Mouse (Mus musculus) retina, embryonic 14.5 days (tissue): ENCODE results near the gene Ankrd60.
A peak's percentile ranks its signal among the peaks of the same experiment; 100 is the strongest.

Source experiments
- DNase-seq: peaks from one replicate; pipeline ENCODE4 v3.0.0-alpha.2; 2015; ENCODE audit warnings: low spot score

Gene Ankrd60

DNA sequence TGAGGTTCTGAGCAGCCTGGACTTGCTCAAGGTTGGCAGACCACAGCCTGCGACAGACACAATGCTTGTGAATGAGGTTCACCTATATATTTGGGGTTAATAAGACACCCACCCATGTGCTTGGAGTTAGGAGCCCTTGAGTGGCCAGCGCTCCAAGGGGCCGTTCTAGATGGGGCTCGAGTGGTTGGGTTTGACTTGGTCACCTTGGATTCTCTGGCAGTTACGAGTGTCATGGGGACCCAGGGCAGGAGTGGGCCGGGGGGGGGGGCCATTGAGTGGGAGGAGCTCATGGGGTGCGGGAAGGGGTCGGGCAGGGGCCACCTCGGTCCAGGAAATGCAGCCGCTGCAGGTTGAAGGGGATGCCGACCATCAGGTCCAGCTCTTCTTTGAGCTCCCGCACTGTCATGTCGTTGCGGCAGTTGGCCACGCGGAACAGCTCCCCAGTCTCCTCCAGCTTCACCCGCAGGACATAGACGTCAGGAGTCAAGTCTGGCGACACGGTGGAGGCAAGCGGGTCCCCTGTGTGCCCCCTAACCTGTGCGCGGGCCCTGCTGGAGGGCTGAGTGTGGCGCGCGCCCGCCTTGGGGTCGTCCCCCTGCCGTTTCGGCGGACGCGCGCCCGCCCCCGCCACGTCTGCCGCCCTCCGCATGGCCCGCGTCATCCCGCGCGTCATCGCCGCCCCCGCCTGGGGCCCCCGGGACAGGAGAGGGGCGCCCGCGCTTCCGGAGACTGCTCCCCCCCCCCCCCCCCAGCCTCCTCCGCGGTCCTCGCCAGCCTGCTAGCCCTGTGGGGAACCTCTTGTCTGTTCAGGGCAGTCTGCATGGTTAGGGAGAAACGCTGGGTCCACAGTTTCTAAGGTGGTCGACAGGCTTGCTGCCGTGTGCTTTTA, at the start of gene Ankrd60:
Ankrd60 (minus strand) TSS at position 697 of the 889 bp plus-strand sequence.
- peak; percentile 30 for DNase-seq

DNA sequence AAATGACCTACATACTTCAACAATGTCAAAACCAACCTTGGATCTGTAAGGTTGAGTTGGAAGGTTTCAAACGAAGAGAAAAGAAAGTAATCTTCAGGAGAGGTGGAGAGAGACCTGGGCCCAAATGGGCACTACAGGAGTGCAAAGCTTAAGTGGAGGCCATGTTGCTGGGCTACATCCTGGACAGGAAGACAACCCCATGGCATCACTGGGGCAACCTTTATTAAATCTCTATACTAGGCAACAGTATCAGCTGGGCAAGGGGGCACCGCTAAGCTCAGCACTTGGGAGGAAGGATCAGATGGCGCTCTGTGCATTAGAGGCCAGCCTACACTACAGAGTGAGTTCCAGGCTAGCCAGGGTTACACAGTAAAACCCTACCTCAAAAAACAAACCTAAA, 47.6 kb upstream of the Ankrd60 start:
- no peak for DNase-seq

DNA sequence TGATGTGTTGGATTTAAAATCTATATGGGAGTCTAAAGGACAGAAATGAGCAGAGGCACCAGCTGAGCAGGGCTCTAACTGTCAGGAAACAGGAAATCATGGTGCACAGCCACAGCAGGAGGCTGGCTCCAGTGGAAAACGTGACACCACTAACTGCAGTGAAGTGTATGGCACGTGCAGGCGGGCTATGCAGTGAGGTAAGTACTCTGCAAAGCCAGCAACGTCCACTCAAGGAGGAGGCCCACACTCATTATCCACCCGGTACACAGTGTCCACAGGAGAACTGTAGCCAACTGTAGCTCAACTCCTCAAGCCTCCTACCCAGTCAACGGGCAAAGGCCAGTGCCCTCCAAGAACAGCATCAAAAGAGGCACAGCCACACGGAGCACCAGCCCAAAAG, 46.5 kb upstream of the Ankrd60 start:
- DNase-seq = no peak

DNA sequence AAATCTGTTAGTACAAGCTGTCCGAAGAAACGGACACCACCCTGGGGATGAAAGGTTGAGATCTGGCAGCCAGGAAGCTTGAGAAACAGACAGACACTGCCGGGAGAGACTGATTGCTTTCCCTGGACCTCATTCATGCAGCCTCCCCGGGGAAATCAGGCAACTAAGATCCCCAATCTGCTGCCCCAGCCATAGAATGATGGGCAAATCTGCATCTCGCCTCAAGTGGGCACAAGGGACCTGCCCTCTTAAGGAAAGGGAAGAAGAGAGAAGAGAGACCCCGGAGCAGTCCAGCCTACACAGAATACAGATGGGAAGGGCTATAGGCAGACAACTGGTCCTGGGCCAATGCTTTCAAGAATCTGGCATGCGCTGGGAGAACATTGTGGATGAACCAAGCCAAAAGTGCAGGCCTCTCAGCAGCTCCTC, 44.0 kb upstream of the Ankrd60 start:
- no peak for DNase-seq

DNA sequence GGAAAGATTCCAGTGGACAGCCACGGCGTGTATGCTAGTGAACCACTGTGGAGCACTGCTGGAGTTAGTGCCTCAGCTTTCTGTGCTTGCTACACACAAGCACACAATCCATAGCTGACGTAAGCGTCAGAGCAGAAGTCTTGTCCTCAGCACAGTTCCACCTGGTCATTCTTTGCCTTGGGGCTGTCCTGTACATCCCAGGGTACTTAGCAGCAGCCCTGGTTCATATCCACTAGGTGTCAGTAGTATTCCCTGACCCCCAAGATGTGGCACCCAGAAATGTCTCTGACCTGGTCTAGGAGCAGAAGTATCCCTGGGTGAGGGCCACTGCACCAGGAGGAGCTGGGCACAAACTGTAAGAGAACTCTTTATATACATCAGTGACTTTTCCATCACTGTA, 42.5 kb upstream of the Ankrd60 start:
- DNase-seq = no peak

DNA sequence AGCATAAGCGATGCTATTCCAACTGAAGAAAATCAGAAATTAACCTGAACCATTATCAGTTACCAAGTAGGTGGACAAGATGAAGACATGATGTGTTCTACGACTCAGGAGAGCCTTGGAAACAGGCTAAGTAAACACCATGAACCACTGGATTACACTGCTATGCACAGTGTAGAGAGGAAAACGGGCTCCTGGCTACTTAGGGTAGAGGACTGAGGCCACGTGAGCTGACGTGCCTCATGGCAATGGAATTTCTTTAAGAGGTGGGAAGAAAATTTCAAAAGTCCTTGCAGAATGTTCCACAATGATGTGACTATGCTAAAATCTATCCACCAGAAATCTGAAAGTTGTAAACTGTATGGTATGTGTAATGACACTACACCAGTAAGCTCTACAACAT, 41.0 kb upstream of the Ankrd60 start:
- DNase-seq = no peak

DNA sequence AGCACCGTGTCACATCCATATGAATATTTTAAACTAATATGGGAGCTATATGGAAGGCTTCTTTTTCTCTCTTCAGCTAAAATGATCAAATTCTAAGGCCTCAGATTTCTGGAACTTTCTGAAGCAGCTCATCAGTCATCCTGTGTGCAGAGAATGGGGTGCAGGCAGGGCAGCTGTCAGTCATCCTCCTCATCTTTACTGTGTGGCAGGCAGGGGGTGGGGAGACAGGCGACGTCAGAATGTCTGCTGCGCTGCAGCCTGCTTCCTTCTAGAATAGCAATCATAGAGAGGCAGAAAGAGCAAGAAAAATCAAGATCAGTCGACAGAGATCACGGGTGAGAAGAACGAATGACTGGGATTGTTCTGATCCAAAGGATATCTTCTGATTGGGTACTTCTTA, 38.0 kb upstream of the Ankrd60 start:
- DNase-seq = no peak

DNA sequence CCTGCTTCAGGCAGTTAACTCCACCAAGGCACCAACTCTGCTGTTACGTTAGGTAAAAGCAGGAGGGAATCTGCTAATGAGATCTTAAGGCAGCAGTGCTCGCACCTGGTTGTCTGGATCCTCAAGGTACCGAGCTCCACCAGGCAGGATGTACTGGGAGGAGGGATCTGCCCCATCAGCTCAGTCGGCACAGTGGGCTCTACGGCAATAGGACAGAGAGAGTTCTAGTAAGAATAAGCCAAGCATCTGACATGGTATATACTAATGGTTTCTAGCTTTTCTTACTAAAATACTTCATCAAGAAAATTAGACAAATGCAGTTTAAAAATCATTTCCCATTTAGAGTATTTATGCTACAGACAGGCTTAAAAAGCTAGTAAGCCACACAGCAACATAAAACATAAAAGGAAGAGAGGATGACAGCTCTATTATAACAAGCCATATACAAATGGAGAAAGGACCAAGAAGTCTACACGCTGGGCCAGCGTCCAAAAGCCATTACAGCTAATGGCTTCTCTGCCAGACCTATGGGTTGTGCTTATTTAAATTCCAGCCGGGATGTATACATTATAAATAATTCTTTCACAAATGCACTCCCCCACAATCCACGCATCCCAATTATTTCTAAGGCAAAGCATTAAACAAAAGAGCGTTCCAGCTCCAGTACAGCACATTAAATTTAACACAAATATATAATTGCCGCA, 37.4 kb upstream of the Ankrd60 start:
- DNase-seq = no peak

DNA sequence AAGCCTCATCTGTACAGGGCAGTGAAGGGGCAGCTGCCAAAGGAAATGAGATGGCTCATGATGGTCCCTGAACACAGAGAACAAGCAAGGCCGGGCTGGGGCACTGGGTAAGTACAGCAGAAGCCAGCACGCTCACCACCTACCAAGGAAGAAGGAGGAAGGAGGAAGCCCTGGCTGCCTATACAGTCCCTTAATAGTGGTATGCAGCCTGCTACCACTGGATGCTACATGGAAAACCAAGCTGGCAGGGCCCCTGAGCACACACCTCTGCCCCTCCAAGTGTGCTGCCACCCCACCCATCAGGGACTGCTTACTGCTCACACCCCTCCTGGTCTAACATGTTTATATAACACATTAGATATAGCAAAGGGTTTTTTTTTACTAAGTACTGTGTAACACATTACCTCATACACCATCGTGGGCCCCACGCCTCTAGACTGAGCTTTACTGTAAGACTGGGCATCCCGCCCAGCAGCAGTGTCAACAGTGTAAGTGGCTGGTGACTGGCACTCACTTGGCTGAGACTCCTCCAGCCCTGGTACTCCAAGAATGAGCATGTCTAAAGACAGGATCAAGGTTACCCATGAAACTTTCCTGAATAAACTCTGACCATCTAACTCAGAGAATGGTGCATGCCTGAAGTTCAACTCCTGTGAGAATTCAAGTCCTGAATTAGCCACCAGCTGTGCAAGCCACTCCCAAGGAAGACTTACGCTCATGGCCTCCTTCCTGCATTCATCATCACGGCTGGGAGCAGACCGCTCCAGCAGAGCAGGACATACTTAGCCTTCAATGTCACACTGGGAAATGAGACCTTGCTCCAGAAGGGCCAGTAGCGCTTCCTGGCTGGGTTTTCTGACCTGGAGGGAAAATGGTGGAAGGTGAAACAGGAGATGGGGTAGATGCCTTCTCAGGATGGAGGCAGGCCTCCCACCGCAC, 30.1 kb upstream of the Ankrd60 start:
- no peak for DNase-seq

DNA sequence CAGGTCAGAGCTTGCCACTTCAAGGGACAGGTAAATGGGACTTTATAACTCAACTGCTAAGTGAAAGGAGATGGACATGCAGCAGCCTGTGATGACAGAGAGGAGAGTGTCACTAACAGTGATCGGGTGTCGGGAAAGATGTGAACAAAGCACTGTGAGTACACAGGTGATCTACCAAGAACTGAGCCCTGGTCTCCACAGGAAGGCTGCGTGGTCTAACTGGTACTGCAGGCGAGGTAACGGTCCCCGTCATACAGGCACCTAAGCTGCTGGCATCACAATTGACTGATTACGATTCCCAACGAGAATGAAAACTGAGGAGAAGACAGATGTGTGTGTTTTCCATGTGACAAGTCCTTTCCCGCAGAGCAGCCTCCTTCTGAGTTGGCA, 28.2 kb upstream of the Ankrd60 start:
- DNase-seq = no peak

DNA sequence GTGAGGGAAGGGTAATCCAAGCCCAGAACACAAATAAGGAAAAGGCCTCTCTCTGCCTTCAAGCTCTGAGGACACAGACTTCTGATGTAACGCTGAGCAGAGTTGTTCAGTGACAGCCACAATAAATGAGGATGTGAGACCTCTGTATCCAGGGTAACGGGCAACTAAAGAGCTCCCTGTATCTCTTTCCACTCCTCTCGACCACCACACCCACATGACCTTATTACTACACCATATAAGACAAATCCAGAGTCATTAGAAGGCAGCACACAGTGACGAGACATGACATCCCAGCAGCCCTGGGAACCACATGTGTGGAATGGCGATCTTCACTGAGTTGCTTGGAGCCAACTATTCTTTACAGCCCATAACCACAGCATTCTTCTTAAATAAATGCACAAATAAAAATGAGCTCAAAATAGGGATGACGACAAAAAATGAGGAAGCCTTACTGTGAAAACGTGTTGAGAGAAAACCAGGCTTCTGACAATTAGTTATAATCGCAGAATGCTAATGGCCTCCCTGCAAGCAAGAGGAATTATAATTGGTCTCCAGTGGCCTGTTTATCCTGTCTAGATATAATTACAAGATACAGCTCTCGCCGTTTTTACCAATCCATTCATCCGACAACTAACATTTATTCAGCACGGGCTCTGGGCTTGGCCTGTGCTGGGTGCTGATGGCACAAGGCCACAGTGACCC, 27.7 kb upstream of the Ankrd60 start:
- peak; percentile 56 for DNase-seq

DNA sequence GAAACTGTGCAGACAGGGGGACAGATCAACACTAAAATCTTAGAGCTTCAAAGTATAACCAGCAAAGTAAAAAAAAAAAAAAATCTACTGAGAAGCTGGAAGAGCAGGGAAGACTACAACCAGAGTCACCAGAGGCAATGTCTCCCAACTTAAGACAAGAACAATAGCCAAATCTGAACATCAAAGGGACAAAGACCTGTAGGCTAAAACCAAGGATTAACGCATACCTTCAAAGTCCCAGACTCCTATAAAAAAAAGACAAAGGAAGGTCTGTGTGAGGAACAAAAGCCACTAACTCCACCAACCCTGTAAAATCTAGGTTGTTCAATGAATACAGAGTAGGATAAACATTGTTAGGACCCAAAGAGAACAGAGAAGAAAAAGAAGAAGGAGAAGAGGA, 23.7 kb upstream of the Ankrd60 start:
- no peak for DNase-seq

DNA sequence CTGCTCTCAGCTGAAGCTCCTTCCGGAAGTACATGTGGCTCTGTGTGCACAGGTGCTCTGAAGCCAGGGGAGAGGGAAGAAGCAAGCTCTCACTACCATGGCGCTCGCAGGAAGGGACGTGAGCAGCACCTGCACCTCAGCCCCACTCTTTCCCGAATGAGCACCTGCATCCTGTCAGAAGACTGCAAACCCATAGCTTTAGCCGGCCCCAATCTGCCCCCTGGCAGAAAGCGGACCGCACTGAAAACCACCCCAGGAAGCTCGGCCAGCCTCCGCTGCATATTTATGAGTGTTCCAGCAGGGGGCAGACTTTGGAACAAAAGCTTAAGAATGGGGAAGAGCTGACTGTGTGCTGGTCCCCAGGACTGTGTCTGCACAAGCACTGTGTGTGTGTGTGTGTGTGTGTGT, 17.2 kb upstream of the Ankrd60 start:
- DNase-seq = peak; percentile 43

DNA sequence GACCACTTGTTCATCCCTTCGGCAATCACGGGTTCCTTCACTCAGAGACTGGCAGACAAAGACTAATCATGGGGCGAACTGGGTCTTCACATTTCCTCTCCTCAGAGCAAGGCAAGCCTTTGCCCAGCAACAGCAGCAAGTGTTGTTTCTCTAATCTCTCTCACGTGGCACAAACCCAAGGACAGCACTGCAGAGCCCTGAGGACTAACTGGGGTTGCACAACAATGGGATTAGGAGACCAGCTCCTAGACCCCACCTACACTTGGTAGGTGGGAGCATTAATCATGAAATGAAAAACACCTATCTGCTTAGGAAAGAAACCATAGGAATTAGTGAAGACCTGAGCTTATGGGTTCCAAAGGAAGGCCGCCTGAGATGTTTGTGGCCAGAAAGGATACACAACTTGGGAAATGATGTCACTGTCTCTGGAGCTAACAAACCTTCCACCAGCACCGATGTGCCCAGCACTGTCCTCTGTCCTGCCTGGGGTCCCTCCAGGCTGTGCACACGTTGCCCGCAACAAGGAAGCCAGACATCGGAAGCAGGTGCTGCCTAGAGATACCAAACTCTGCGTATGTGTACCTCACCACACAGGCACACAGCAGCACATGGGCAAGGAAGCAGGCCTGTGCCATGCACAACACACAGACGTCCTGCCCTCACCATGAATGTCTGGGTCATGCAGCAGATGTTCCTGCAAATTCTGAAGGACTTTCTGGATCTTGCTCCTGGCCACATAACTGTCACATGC, 16.3 kb upstream of the Ankrd60 start:
- DNase-seq = no peak

DNA sequence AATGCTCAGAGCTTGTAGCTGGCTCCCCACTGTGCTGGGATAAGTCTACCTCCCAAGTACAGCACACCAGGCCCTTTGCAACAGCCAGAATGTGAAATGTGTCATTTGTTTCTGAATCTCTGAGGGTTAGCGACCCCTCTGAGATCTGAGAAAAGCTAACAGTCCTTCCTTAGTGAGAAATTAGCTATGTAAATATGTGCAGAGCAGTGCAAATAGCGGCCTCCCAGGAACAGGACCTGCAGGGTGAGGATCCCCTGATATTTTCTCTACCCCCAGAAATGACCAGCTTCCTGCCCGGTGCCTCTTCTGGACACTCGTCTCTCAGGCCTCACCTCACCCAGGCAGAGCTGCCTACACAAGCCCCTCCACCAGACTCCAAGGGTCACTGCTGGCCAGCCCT, 15.7 kb upstream of the Ankrd60 start:
- no peak for DNase-seq

DNA sequence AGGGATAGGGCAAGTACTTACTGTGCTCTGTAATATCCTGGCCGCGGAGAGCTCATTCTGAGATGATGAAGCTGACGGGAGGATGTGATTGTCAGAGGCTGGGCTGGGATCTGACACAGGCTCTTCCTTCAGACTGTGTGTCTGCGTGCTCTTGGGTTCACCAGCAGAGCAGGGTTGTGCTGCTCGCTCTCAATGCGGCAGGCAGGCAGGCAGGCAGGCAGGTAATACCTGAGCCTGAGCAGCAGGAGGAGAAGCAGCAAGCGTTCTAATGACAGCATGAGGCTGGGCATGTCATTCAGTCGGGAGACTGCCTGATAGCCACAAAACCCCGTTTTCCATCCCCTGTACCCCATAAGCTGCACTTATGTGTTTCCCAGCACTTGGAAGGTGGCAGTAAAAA, 14.6 kb upstream of the Ankrd60 start:
- no peak for DNase-seq

DNA sequence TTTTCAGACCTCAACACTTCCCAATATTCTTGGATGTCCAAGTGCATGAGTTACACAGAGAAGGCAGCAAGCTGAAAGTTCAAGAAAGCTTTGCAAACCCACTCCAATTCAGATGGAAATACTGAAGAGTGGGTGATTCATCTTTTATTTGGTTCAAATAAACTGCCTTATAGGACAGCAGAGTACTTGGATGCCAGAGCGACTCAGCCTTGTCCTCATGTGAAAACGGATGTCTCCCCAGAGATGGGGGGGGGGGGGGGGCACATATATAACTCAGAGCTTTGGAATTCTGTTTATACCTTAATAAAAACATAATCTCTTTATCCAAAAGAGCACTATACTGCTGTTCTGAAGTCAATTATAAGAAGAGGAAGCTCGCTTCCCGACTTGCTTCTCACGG, 9.2 kb upstream of the Ankrd60 start:
- no peak for DNase-seq

DNA sequence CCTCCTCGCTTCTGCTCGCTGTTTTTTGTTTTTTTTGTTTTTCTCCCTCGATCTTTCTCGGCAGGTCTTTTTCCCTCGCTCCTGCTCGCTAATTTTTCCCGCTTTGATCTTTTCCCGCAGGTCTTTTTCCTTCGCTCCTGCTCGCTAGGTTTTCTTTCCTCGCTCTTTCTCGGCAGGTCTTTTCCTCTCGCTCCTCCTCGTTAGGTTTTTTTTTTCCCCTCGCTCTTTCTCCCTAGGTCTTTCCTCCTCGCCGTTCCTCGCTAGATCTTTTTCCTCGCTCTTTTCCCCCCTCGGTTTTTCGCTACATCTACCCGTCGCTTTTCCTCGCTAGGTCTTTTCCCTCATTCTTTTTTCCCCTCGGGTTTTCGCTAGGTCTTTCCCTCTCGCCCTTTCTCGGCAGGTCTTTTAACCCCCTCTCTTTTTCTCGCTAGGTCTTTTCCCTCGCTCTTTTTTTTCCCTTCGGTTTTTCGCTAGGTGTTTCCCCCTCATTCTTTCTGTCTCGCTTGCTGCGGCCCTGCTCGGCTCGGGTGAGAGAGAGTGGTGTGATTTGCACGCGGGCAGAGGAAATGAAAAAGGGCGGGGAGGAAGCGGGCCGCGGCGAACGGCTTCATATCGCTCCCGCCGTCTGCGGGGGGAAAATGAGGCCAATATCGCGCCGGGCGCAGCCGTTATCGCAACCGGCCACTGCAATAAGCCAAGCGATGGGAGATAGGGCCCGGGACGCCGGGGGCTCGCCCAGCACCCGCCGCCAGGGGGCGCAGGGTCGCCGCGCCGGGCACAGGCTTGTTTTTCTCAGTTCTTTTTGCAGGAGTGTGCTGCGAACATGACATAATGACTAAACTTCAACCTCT, 8.2 kb upstream of the Ankrd60 start:
- DNase-seq = peak; percentile 85

DNA sequence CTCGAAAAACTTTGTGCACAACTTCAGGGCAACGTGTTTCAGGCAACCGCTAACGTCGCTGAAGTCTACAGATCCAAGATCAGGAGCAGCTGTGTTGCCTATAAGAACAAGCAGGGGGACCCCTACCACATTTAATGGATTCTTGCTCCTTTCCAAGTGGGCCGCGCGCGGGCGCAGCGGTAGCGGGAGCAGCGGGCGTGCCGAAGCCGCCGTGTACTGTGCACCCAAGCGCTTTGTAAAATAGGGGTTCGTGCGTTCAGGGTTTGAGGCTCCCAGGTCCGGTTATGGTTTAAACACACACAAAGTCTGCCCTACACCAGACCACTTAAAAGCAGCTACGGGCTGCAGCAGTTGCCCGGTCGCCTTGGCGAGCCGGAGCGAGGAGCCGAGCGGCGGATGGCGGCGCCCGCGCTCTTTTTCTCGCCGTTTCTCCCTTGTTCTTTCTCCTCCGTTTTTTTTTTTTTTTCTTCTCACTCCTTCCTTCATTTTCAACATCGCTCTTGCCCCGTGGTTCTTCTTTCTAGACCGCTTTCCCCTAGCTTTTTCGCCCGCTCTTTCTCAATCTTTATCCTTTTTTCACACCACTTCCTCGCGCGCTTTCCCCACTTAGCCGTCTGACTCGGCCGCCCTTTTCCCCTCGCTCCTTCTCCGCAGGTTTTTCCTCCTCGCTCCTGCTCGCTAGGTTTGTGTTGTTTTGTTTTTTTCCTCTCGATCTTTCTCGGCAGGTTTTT, 7.4 kb upstream of the Ankrd60 start:
- DNase-seq = peak; percentile 85
